ENCODE assay signal across 25 mouse cellular contexts in the genomic region with DNA sequence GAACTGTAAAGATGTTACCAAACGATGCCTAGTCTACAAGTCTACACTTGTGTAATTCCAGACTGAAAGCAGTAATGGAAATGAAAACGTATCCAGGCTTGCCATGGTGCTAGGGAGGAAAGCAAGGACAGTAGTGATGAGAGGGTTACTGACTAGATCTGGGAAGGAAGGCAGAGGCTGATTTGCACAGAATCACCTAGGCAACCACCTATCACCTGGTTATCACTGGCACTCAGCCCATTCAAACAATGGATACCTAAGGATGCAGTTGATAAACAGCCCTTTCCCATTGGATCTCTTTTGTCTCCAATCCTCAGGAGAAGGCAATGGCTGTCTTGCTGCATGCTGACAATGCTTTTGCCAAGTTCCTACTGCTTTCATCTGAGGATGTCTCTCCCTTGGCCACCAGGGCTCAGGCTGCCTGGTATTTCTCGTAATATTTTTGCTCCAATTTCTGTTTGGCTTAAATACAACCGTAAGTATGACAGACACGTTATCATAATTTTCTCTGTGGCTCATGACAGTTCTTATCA.
DNase-seq lines count a peak whose midpoint lies in the region; ATAC-seq lines count a peak whose summit lies in the region.
"Had no signal": no experiment of that assay in that cellular context is flagged by ENCODE, and none has a peak within 500 bp of the region (broad histone marks: within the 10 kb centered on the region; RNA-seq: fewer than 3 reads in every experiment).

No protein-coding gene starts in this region.

- no peak overlapping the region for H3K4me2 ChIP-seq in forebrain, embryonic 15.5 days (replicated peaks)
- no peak overlapping the region for H3K4me2 ChIP-seq in forebrain, embryonic 16.5 days (ENCODE audit: low read length)
- no peak overlapping the region for H3K4me2 ChIP-seq in midbrain, embryonic 13.5 days (replicated peaks)
- H3K4me2 ChIP-seq: embryonic facial prominence, embryonic 12.5 days; heart, embryonic 15.5 days; limb, embryonic 12.5 days; liver, embryonic 11.5 days; midbrain, embryonic 12.5 days; stomach, embryonic 15.5 days had no signal

- WGBS in forebrain, embryonic 15.5 days, result 82% methylated on average over 5 of the region's 5 CpGs
- WGBS in forebrain, embryonic 16.5 days, result 84% methylated on average over 5 of the region's 5 CpGs
- 85% methylated on average over 5 of the region's 5 CpGs for WGBS in midbrain, embryonic 13.5 days
- 84% methylated on average over 5 of the region's 5 CpGs for WGBS in midbrain, embryonic 10.5 days

- peak; percentile 82 for ATAC-seq in cerebellum, adult (ENCODE audit: insufficient number of reproducible peaks, low FRiP score, low TSS enrichment)
- ATAC-seq in forebrain, embryonic 15.5 days (replicated peaks), result 0 out of 2 replicates have a peak, but pooled peaks have one; percentile 23
- ATAC-seq in forebrain, embryonic 16.5 days, result no peak
- peak; percentile 50; the same call in 1 of the 2 replicates for ATAC-seq in midbrain, embryonic 13.5 days
- ATAC-seq in activated CD4-positive, CD25-positive, alpha-beta regulatory T cell, adult 4 months, result no peak
- ATAC-seq: inflammation-experienced regulatory T-cells, adult 6 months; liver, postnatal 0 days; lung, postnatal 0 days had no signal

- DNase-seq in cerebellum, adult 8-10 months, result no peak
- DNase-seq in midbrain, embryonic 10.5 days (ENCODE audit: low spot score), result no peak
- DNase-seq: adrenal gland, postnatal 10 days; gastrocnemius, postnatal 36 days; heart, postnatal 36 days; kidney, adult 18-20 months; kidney, postnatal 4 days; liver, postnatal 0 days; right cerebral cortex, adult 18-20 months; thymus, postnatal 25 days had no signal

- H3K9me3 ChIP-seq in forebrain, embryonic 15.5 days, result no peaks in the 10 kb centered on the region
- H3K9me3 ChIP-seq in forebrain, embryonic 16.5 days (ENCODE audit: control insufficient read depth, low read length), result no peaks in the 10 kb centered on the region
- no peaks in the 10 kb centered on the region for H3K9me3 ChIP-seq in midbrain, embryonic 13.5 days
- no peaks in the 10 kb centered on the region for H3K9me3 ChIP-seq in midbrain, embryonic 10.5 days (replicated peaks)
- H3K9me3 ChIP-seq: embryonic facial prominence, embryonic 12.5 days; heart, embryonic 15.5 days; limb, embryonic 12.5 days; midbrain, embryonic 12.5 days; stomach, embryonic 15.5 days had no signal

- no peaks in the 10 kb centered on the region for H3K36me3 ChIP-seq in forebrain, embryonic 15.5 days
- H3K36me3 ChIP-seq in forebrain, embryonic 16.5 days (ENCODE audit: control insufficient read depth, insufficient read depth), result no peaks in the 10 kb centered on the region
- no peaks in the 10 kb centered on the region for H3K36me3 ChIP-seq in midbrain, embryonic 13.5 days
- no peaks in the 10 kb centered on the region for H3K36me3 ChIP-seq in midbrain, embryonic 10.5 days
- H3K36me3 ChIP-seq: embryonic facial prominence, embryonic 12.5 days; heart, embryonic 15.5 days; limb, embryonic 12.5 days; midbrain, embryonic 12.5 days; stomach, embryonic 15.5 days had no signal

- no peaks in the 10 kb centered on the region for H3K4me1 ChIP-seq in forebrain, embryonic 15.5 days
- H3K4me1 ChIP-seq in forebrain, embryonic 16.5 days (replicated peaks; ENCODE audit: control insufficient read depth, insufficient read depth, low read length), result no peaks in the 10 kb centered on the region
- no peaks in the 10 kb centered on the region for H3K4me1 ChIP-seq in midbrain, embryonic 13.5 days (replicated peaks)
- H3K4me1 ChIP-seq in midbrain, embryonic 10.5 days, result no peaks in the 10 kb centered on the region
- H3K4me1 ChIP-seq: embryonic facial prominence, embryonic 12.5 days; heart, embryonic 15.5 days; limb, embryonic 12.5 days; midbrain, embryonic 12.5 days; stomach, embryonic 15.5 days had no signal

- no peaks in the 10 kb centered on the region for H3K27me3 ChIP-seq in forebrain, embryonic 15.5 days
- no peaks in the 10 kb centered on the region for H3K27me3 ChIP-seq in forebrain, embryonic 16.5 days (replicated peaks; ENCODE audit: control insufficient read depth, insufficient read depth, low read length)
- H3K27me3 ChIP-seq in midbrain, embryonic 13.5 days, result no peaks in the 10 kb centered on the region
- no peaks in the 10 kb centered on the region for H3K27me3 ChIP-seq in midbrain, embryonic 10.5 days (ENCODE audit: low read depth, poor library complexity, severe bottlenecking)
- H3K27me3 ChIP-seq: embryonic facial prominence, embryonic 12.5 days; heart, embryonic 15.5 days; limb, embryonic 12.5 days; midbrain, embryonic 12.5 days; stomach, embryonic 15.5 days had no signal

- H3K4me3 ChIP-seq in forebrain, embryonic 15.5 days, result no peak overlapping the region
- no peak overlapping the region for H3K4me3 ChIP-seq in forebrain, embryonic 16.5 days (replicated peaks; ENCODE audit: low read length)
- no peak overlapping the region for H3K4me3 ChIP-seq in midbrain, embryonic 13.5 days (replicated peaks)
- no peak overlapping the region for H3K4me3 ChIP-seq in midbrain, embryonic 10.5 days
- H3K4me3 ChIP-seq: embryonic facial prominence, embryonic 12.5 days; erythroblast, embryonic 14.5 days; heart, embryonic 15.5 days; limb, embryonic 12.5 days; midbrain, embryonic 12.5 days; stomach, embryonic 15.5 days had no signal

- no peak overlapping the region for H3K9ac ChIP-seq in forebrain, embryonic 15.5 days (replicated peaks)
- H3K9ac ChIP-seq in forebrain, embryonic 16.5 days (replicated peaks; ENCODE audit: low read depth, low read length), result no peak overlapping the region
- H3K9ac ChIP-seq in midbrain, embryonic 13.5 days (replicated peaks), result no peak overlapping the region
- H3K9ac ChIP-seq: embryonic facial prominence, embryonic 12.5 days; heart, embryonic 15.5 days; limb, embryonic 12.5 days; liver, postnatal 0 days; midbrain, embryonic 12.5 days; stomach, embryonic 15.5 days had no signal

- H3K27ac ChIP-seq in forebrain, embryonic 15.5 days (replicated peaks), result no peak overlapping the region
- no peak overlapping the region for H3K27ac ChIP-seq in forebrain, embryonic 16.5 days (ENCODE audit: low read length)
- H3K27ac ChIP-seq in midbrain, embryonic 13.5 days, result no peak overlapping the region
- H3K27ac ChIP-seq in midbrain, embryonic 10.5 days (replicated peaks), result no peak overlapping the region
- H3K27ac ChIP-seq: embryonic facial prominence, embryonic 12.5 days; heart, embryonic 15.5 days; limb, embryonic 12.5 days; macrophage; midbrain, embryonic 12.5 days; stomach, embryonic 15.5 days had no signal

Comparison
In these comparisons a context has a peak if more than half of its experiments do, and no peak if none do; other contexts are left out.
1. ATAC-seq: peak in cerebellum, adult (single experiment), forebrain, embryonic 15.5 days (single experiment) and midbrain, embryonic 13.5 days (single experiment); none in forebrain, embryonic 16.5 days (single experiment) and activated CD4-positive, CD25-positive, alpha-beta regulatory T cell, adult 4 months (single experiment).